Mouse (Mus musculus) splenic B cell, adult 2 months (primary cell): Measurements from ENCODE around the gene 1520401A03Rik.
A peak's percentile ranks its signal among the peaks of the same experiment; 100 is the strongest.

ENCODE experiments used
- DNase-seq: peaks from one replicate; pipeline ENCODE4 v3.0.0-alpha.2; 2011; ENCODE audit warnings: low read depth, low spot score
- H3K27me3 ChIP-seq: 2 replicates; pipeline ENCODE4 v1.6.1; 2012; ENCODE audit warnings: mild to moderate bottlenecking, low read length, moderate library complexity, mixed read lengths; ENCODE audit not compliant: control insufficient read depth, poor library complexity, insufficient read depth, severe bottlenecking
- H3K36me3 ChIP-seq: 2 replicates; pipeline ENCODE4 v1.6.1; 2012; ENCODE audit warnings: mild to moderate bottlenecking, low read length, moderate library complexity, mixed read lengths; ENCODE audit not compliant: control insufficient read depth, poor library complexity, insufficient read depth, severe bottlenecking

The 1520401A03Rik gene

DNA sequence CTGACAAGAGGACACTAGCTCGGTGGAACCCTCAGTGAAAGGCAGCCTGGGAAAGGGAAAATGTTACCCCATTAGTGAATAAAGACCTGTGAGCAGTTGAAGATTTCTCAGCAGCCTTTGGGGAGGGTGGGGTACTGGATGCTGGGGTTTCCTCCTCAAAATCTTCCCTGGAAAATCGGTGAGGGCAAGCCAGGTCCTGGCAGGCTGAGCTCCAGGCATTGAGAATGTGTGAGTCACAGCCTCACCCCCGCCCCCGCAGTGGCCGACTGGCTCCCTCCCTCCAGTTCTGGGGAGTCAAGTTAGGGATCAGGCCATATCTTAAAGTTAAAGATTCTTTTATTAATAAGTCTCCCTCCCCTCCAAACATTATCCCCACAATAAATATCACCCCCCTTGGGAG lies 47.5 kb downstream of the 1520401A03Rik start:
- DNase-seq: no peak
- H3K36me3 ChIP-seq: no peaks in the 10 kb centered on the region
- no peaks in the 10 kb centered on the region for H3K27me3 ChIP-seq

GRCm38 (mm10) chr17:23674271-23674952 lies 48.2 kb downstream of the 1520401A03Rik start:
- H3K36me3 ChIP-seq: no peaks in the 10 kb centered on the region
- no peaks in the 10 kb centered on the region for H3K27me3 ChIP-seq
- DNase-seq: no peak

DNA sequence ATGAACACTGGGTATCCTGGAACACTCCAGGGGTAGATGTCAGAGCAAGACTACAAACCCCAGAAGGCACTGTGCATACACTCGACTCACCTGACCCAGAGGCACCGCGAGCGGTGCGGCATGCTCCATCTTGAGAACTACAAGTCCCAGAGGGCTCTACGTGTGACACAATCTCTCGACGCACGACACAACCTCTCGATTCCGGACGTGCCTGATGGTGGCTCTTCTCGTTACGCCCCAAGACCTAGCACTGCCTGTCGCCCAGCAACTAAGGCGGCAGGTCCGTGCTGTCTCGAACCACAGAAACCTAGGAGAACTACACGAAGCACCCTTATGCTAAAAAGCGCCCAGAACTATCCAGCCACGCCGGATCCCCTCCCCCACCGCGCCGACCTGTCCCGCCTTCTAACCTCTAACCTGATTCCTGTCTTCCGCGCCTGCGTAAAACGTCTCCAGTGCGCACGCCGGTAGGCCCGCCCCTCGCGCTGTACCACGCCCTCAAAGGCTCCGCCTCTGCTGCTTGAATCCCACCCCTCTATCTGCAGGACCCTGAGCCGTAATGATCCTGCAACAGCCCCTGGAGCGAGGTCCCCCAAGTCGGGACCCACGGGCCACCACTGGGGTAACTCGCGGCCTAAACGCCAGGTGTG lies 49.0 kb downstream of the 1520401A03Rik start, which contains the start of the genes Hcfc1r1 and Thoc6:
Gene Hcfc1r1, plus strand, starts transcription at position 173 of the 650 bp plus-strand sequence.
Gene Thoc6, minus strand, starts transcription at position 459 of the 650 bp plus-strand sequence.
- Histone ChIP-seq H3K27me3 (no peaks in the 10 kb centered on the region), H3K36me3 (no peaks in the 10 kb centered on the region)
- DNase-seq: peak; percentile 97

DNA sequence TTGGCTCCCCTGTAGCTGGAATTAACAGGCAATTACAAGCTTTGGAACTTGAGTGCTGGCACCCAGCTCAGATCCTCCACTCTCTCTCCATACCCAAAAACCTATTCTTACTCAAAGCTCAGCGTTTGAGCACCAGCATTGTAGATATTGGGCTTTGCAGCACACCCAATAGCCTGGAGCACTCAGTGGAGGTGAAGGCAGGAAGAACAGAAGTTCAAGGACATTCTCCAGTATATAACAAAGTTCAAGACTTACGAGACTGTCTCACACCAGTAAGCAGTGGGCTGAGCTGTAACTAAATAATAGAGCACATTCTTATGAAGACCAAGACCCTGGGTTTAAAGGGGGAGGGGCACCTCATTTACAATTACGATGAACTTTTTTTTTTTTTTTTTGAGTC lies 49.8 kb downstream of the 1520401A03Rik start:
- Histone ChIP-seq H3K36me3 (peaks cover 1% of the 10 kb centered on the region; the same call in 1 of the 2 replicates), H3K27me3 (no peaks in the 10 kb centered on the region)
- no peak for DNase-seq

DNA sequence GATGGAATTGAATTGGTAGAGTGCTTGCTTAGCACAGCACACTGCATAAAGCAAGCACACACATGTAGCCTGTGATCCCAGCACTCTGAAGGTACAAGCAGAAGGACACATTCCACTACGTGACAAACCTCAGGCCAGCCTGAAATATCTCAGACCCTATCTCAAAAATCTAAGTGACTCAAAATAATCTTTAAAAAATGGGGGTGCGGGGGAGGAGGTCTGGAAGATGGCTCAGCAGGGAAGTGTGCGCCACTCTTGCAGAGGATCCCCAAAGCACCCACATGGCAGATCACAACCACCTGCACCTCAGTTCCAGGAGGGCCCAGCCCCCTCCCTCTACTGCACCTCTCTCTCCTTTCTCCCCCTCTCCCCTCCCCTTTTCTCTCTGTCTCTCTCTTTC lies 51.1 kb downstream of the 1520401A03Rik start:
- Histone ChIP-seq H3K27me3 (no peaks in the 10 kb centered on the region), H3K36me3 (peaks cover 2% of the 10 kb centered on the region; the same call in 1 of the 2 replicates)
- no peak for DNase-seq

DNA sequence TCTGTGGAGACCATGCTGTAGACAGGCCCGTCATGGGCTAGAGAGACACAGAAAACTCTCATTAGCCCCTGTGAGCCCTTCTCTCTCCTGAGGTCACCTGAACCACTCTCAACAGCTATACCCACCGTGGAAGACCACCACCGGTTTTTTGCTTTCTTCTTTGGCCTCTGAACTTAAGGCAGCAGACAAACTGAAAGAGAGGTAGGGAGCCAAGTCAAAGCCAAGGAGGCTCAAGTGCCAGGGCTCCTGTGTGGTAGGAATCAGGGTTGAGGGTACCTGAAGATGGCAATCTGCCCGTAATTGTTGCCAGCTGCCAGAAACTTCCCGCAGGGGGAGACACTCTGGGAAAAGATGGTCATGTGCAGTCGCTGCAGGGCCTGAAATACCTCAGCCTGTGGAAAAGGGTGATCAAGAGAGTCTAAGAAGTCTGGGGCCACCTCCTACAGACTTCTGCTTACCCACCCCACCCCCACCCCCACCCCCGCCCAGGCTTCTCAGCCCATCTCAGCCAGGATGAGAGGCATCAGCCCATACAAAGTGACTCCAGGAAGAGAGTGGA lies 52.0 kb downstream of the 1520401A03Rik start:
- H3K36me3 ChIP-seq: peaks cover 2% of the 10 kb centered on the region; the same call in 1 of the 2 replicates
- DNase-seq: no peak

DNA sequence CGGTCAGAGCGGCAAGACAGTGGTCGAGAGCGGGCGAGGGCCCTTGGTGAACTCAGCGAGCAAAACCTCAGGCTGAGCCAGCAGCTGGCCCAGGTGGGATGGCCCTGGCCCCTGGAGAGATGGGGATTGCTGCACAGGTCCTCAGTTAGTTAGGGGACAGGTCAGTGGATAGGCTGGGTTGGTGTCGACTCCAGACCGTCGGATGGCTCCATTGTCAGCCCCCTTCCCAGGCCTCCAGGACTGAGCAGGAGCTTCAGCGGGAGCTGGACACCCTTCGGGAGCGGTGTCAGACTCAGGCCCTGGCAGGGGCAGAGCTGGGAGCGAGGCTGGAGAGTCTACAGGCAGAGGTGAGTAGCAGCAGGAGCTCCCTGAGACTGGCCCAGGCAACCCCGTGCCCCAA lies 57.1 kb downstream of the 1520401A03Rik start:
- no peaks in the 10 kb centered on the region for H3K27me3 ChIP-seq
- no peak for DNase-seq
- peaks cover 2% of the 10 kb centered on the region; the same call in 1 of the 2 replicates for H3K36me3 ChIP-seq

More for the DNA sequence above, 52.0 kb downstream of the 1520401A03Rik start:
- no peaks in the 10 kb centered on the region for H3K27me3 ChIP-seq

GRCm38 (mm10) chr17:23664556-23665021 lies 58.0 kb downstream of the 1520401A03Rik start:
- DNase-seq: peak; percentile 72

DNA sequence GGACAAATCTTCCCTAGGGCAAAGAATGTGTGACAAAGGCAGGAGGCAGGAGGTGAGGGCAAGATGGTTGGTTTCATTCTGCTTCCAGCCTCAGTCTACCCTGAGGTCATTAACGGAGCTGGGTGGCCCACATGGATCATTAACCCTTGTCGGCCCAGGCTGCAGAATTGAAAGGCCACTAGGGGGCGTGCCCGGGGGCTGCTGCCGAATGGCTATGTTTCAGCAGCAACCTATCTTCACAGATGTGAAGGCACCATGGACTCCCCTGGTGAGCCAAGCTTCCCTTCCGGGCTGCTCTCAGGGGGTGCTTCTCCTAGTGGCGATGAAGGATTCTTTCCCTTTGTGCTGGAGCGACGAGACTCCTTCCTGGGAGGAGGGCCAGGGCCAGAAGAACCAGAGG lies 61.1 kb downstream of the 1520401A03Rik start:
- Histone ChIP-seq H3K36me3 (no peaks in the 10 kb centered on the region), H3K27me3 (no peaks in the 10 kb centered on the region)
- peak; percentile 51 for DNase-seq

More at GRCm38 (mm10) chr17:23664556-23665021, 58.0 kb downstream of the 1520401A03Rik start:
- peaks cover 2% of the 10 kb centered on the region; the same call in 1 of the 2 replicates for H3K36me3 ChIP-seq
- no peaks in the 10 kb centered on the region for H3K27me3 ChIP-seq

DNA sequence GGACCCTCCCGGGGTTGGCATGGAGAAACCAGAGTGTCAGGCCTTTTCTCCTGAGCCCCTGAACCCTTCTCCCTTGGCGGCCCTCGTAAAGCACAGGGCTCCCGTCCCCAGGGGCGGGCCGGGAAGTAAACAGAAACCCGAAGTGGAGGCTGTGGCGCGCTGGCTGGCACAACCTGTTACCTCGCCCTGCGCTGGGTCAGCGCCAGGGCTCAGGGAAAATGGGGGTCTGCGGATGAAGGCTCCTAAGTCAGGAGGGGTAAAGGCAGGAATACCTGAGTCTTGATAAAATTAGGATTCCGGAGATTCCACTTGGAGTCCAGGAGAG lies 61.7 kb downstream of the 1520401A03Rik start:
- no peak for DNase-seq
- no peaks in the 10 kb centered on the region for H3K36me3 ChIP-seq
- no peaks in the 10 kb centered on the region for H3K27me3 ChIP-seq

GRCm38 (mm10) chr17:23660117-23660875 lies 62.3 kb downstream of the 1520401A03Rik start, which contains the start of gene Bicdl2:
Bicdl2 (plus strand) TSS chr17:23660506.
- H3K27me3 ChIP-seq: no peaks in the 10 kb centered on the region
- no peaks in the 10 kb centered on the region for H3K36me3 ChIP-seq
- DNase-seq: peak; percentile 71

- DNase-seq: no peak
- Histone ChIP-seq H3K27me3 (no peaks in the 10 kb centered on the region), H3K36me3 (no peaks in the 10 kb centered on the region)
Observed at GRCm38 (mm10) chr17:23658450-23658849, 64.1 kb downstream of the 1520401A03Rik start.
